ENCODE assay signal across 33 mouse cellular contexts in the genomic region with DNA sequence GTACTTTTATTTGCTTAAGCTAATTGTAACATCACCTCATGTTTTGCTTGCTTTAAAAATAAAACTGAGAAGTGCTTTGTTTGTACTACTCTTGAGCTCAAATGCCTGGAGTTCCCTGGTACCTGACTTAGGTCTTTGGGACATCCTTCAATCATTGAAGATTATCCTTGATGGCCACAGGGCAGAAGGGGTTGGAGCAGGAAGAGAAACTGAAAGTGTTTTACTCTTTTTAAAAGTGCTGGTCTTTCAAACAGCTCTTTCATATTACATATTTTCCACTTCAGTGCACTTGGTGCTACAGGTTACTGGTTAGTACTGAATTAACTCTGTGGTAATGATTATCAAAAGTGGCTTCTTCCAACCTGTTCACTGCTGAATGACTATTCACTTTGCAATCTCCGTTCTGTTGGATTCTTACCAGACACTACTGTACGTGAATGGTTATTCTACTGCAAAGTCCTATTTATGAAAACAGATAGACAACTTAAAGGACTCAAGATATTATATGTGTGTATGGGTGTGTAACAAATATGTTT. TPM values are rescaled to one million over a fixed set of nuclear protein-coding genes. Genes with fewer than 3 reads are reported as not detected.
A peak's percentile ranks its signal among the peaks of the same experiment; 100 is the strongest.
DNase-seq lines count a peak whose midpoint lies in the region; ATAC-seq and TF ChIP-seq lines count a peak whose summit lies in the region.
"Had no signal": no experiment of that assay in that cellular context is flagged by ENCODE, and none has a peak within 500 bp of the region (broad histone marks: within the 10 kb centered on the region; RNA-seq: fewer than 3 reads in every experiment).

No protein-coding gene starts in this region.

- WGBS in kidney, adult 2 months, result 41% methylated on average over 2 of the region's 2 CpGs
- WGBS in kidney, embryonic 14.5 days, result 67% methylated on average over 2 of the region's 2 CpGs
- WGBS in lung, postnatal 0 days, result 60% methylated on average over 2 of the region's 2 CpGs
- WGBS in heart, embryonic 12.5 days, result 84% methylated on average over 2 of the region's 2 CpGs
- 68% methylated on average over 2 of the region's 2 CpGs for WGBS in liver, embryonic 12.5 days (ENCODE audit: insufficient replicate concordance)

- no peak overlapping the region for H3K9ac ChIP-seq in kidney, embryonic 14.5 days (ENCODE audit: low read depth, low read length)
- no peak overlapping the region for H3K9ac ChIP-seq in lung, postnatal 0 days (replicated peaks; ENCODE audit: low read depth)
- no peak overlapping the region for H3K9ac ChIP-seq in heart, embryonic 12.5 days
- H3K9ac ChIP-seq in liver, embryonic 12.5 days, result no peak overlapping the region
- H3K9ac ChIP-seq: heart, embryonic 13.5 days; hindbrain, embryonic 15.5 days; intestine, embryonic 15.5 days; limb, embryonic 15.5 days; liver, embryonic 14.5 days; lung, embryonic 14.5 days; midbrain, embryonic 12.5 days; neural tube, embryonic 12.5 days had no signal

- TF ChIP-seq POLR2A in kidney, adult 2 months (IDR thresholded peaks at IDR 0.05; ENCODE audit: low read depth, low read length), result no peak

- TF ChIP-seq EP300 in lung, postnatal 0 days (IDR thresholded peaks at IDR 0.05), result 0 out of 2 replicates have a peak, but pooled peaks have one; percentile 11

- no peaks in the 10 kb centered on the region for H3K9me3 ChIP-seq in kidney, embryonic 14.5 days (ENCODE audit: control insufficient read depth, low read length)
- no peaks in the 10 kb centered on the region for H3K9me3 ChIP-seq in lung, postnatal 0 days (ENCODE audit: low read length)
- no peaks in the 10 kb centered on the region for H3K9me3 ChIP-seq in heart, embryonic 12.5 days (replicated peaks)
- H3K9me3 ChIP-seq in liver, embryonic 12.5 days (replicated peaks), result no peaks in the 10 kb centered on the region
- H3K9me3 ChIP-seq: heart, embryonic 13.5 days; hindbrain, embryonic 10.5 days; hindbrain, embryonic 15.5 days; intestine, embryonic 15.5 days; limb, embryonic 10.5 days; limb, embryonic 15.5 days; megakaryocyte, embryonic 14.5 days; midbrain, embryonic 12.5 days; neural tube, embryonic 12.5 days had no signal

- no peak overlapping the region for H3K4me2 ChIP-seq in kidney, embryonic 14.5 days (replicated peaks; ENCODE audit: low read depth, low read length)
- no peak overlapping the region for H3K4me2 ChIP-seq in lung, postnatal 0 days (replicated peaks; ENCODE audit: low read depth, low read length)
- no peak overlapping the region for H3K4me2 ChIP-seq in heart, embryonic 12.5 days
- no peak overlapping the region for H3K4me2 ChIP-seq in liver, embryonic 12.5 days
- H3K4me2 ChIP-seq: heart, embryonic 13.5 days; hindbrain, embryonic 15.5 days; intestine, embryonic 15.5 days; limb, embryonic 15.5 days; lung, embryonic 14.5 days; midbrain, embryonic 12.5 days; neural tube, embryonic 12.5 days had no signal

- no peaks in the 10 kb centered on the region for H3K27me3 ChIP-seq in kidney, adult 2 months (replicated peaks; ENCODE audit: control insufficient read depth, insufficient read depth, low read length)
- H3K27me3 ChIP-seq in kidney, embryonic 14.5 days (ENCODE audit: control insufficient read depth, insufficient read depth, low read length), result no peaks in the 10 kb centered on the region
- H3K27me3 ChIP-seq in lung, postnatal 0 days (replicated peaks; ENCODE audit: insufficient read depth, low read length), result no peaks in the 10 kb centered on the region
- H3K27me3 ChIP-seq in heart, embryonic 12.5 days (replicated peaks), result no peaks in the 10 kb centered on the region
- H3K27me3 ChIP-seq in liver, embryonic 12.5 days (replicated peaks), result no peaks in the 10 kb centered on the region
- H3K27me3 ChIP-seq: CH12.LX; heart, embryonic 13.5 days; hindbrain, embryonic 15.5 days; intestine, embryonic 15.5 days; limb, embryonic 15.5 days; megakaryocyte, embryonic 14.5 days; midbrain, embryonic 12.5 days; neural tube, embryonic 12.5 days had no signal

- peak overlapping the region; percentile 56; the same call in 1 of the 2 replicates for H3K27ac ChIP-seq in kidney, adult 2 months (ENCODE audit: insufficient read depth, low read depth, low read length)
- no peak overlapping the region for H3K27ac ChIP-seq in kidney, embryonic 14.5 days (ENCODE audit: low read depth, low read length)
- no peak overlapping the region for H3K27ac ChIP-seq in lung, postnatal 0 days (ENCODE audit: low read length)
- H3K27ac ChIP-seq in heart, embryonic 12.5 days (ENCODE audit: poor library complexity, severe bottlenecking), result no peak overlapping the region
- H3K27ac ChIP-seq in liver, embryonic 12.5 days, result no peak overlapping the region
- H3K27ac ChIP-seq: heart, embryonic 13.5 days; hindbrain, embryonic 10.5 days; hindbrain, embryonic 15.5 days; intestine, embryonic 15.5 days; limb, embryonic 10.5 days; limb, embryonic 15.5 days; liver, embryonic 14.5 days; midbrain, embryonic 12.5 days; neural tube, embryonic 12.5 days had no signal

- no peaks in the 10 kb centered on the region; the same call in 1 of the 2 replicates for H3K4me1 ChIP-seq in kidney, adult 2 months (ENCODE audit: control insufficient read depth, insufficient read depth, low read length)
- H3K4me1 ChIP-seq in kidney, embryonic 14.5 days (ENCODE audit: control insufficient read depth, insufficient read depth, low read length), result no peaks in the 10 kb centered on the region
- no peaks in the 10 kb centered on the region for H3K4me1 ChIP-seq in lung, postnatal 0 days (ENCODE audit: insufficient read depth, low read depth, low read length)
- no peaks in the 10 kb centered on the region for H3K4me1 ChIP-seq in heart, embryonic 12.5 days (replicated peaks)
- H3K4me1 ChIP-seq in liver, embryonic 12.5 days, result no peaks in the 10 kb centered on the region
- H3K4me1 ChIP-seq: heart, embryonic 13.5 days; hindbrain, embryonic 10.5 days; hindbrain, embryonic 15.5 days; intestine, embryonic 15.5 days; limb, embryonic 10.5 days; limb, embryonic 15.5 days; megakaryocyte, embryonic 14.5 days; midbrain, embryonic 12.5 days; neural tube, embryonic 12.5 days had no signal

- no peak for TF ChIP-seq CTCF in kidney, adult 2 months (conservative IDR thresholded peaks at IDR 0.05; ENCODE audit: insufficient read depth, insufficient read length, low read depth, low read length)
- TF ChIP-seq CTCF in lung, postnatal 0 days (IDR thresholded peaks at IDR 0.05), result no peak

- no peaks in the 10 kb centered on the region for H3K36me3 ChIP-seq in kidney, adult 2 months (ENCODE audit: control insufficient read depth, insufficient read depth, low read length)
- H3K36me3 ChIP-seq in kidney, embryonic 14.5 days (ENCODE audit: control insufficient read depth, insufficient read depth, low read length), result no peaks in the 10 kb centered on the region
- H3K36me3 ChIP-seq in lung, postnatal 0 days (ENCODE audit: insufficient read depth, low read length), result no peaks in the 10 kb centered on the region
- H3K36me3 ChIP-seq in heart, embryonic 12.5 days, result no peaks in the 10 kb centered on the region
- H3K36me3 ChIP-seq in liver, embryonic 12.5 days, result no peaks in the 10 kb centered on the region
- H3K36me3 ChIP-seq: heart, embryonic 13.5 days; hindbrain, embryonic 10.5 days; hindbrain, embryonic 15.5 days; intestine, embryonic 15.5 days; limb, embryonic 10.5 days; limb, embryonic 15.5 days; midbrain, embryonic 12.5 days; neural tube, embryonic 12.5 days had no signal

- no peak overlapping the region for H3K4me3 ChIP-seq in kidney, adult 2 months (ENCODE audit: insufficient read depth, low read depth, low read length)
- no peak overlapping the region for H3K4me3 ChIP-seq in kidney, embryonic 14.5 days (ENCODE audit: low read length)
- H3K4me3 ChIP-seq in lung, postnatal 0 days (ENCODE audit: low read depth, low read length), result no peak overlapping the region
- no peak overlapping the region for H3K4me3 ChIP-seq in heart, embryonic 12.5 days
- no peak overlapping the region for H3K4me3 ChIP-seq in liver, embryonic 12.5 days
- H3K4me3 ChIP-seq: heart, embryonic 13.5 days; hindbrain, embryonic 10.5 days; hindbrain, embryonic 15.5 days; intestine, embryonic 15.5 days; limb, embryonic 10.5 days; limb, embryonic 15.5 days; megakaryocyte, embryonic 14.5 days; midbrain, embryonic 12.5 days; myocyte; neural tube, embryonic 12.5 days had no signal

- DNase-seq in kidney, adult 2 months, result peak; percentile 59
- DNase-seq in lung, postnatal 0 days (ENCODE audit: low spot score), result no peak
- no peak for DNase-seq in lung, adult 18-20 months
- DNase-seq: adrenal gland, postnatal 10 days; cerebellum, adult 11 months; cerebellum, adult 9-10 months; cerebellum, postnatal 36 days; gastrocnemius, postnatal 14 days; heart, adult 18-20 months; heart, postnatal 10 days; kidney, postnatal 10 days; layer of hippocampus, postnatal 36 days; lung, postnatal 36 days; thymus, postnatal 14 days had no signal

- no peak for ATAC-seq in kidney, embryonic 14.5 days (ENCODE audit: low FRiP score, low TSS enrichment)
- no peak for ATAC-seq in lung, postnatal 0 days
- peak; percentile 33 for ATAC-seq in activated CD4-positive, CD25-positive, alpha-beta regulatory T cell, adult 4 months
- peak; percentile 52 for ATAC-seq in neutrophil, adult 5-6 weeks (ENCODE audit: extremely low read depth, insufficient number of reproducible peaks, low FRiP score, poor library complexity, severe bottlenecking)
- ATAC-seq in heart, embryonic 12.5 days (ENCODE audit: insufficient number of reproducible peaks, low FRiP score), result no peak
- no peak for ATAC-seq in liver, embryonic 12.5 days
- ATAC-seq: forebrain, embryonic 14.5 days; intestine, embryonic 15.5 days had no signal

RNA-seq across cellular contexts. Expression of gene Fabp7, which starts 29.4 kb away (rescaled TPM):
- 3.9 and 6.5 TPM in 2 replicates for polyA plus RNA-seq in kidney, adult 2 months (2012; rRNA removed)
- polyA plus RNA-seq in kidney, embryonic 14.5 days (2014; fragmentation: Nextera tagmentation; extraction: Ambion mirVana), result 5.9 and 7.3 TPM in 2 replicates
- 8.6 and 12.9 TPM in 2 replicates for polyA plus RNA-seq in lung, postnatal 0 days (2015; fragmentation: Nextera tagmentation; extraction: Ambion mirVana)
- not detected for polyA plus RNA-seq in activated CD4-positive, CD25-positive, alpha-beta regulatory T cell, adult 4 months (2017; shearing (Covaris generic))
- total RNA-seq in neutrophil, adult 5-6 weeks (2017), result not detected in 2 replicates
- polyA plus RNA-seq in heart, embryonic 12.5 days (2016; fragmentation: Nextera tagmentation; extraction: Ambion mirVana), result 1.8 and 3.9 TPM in 2 replicates
- 0.98 and 1.4 TPM in 2 replicates for polyA plus RNA-seq in liver, embryonic 12.5 days (2016; fragmentation: Nextera tagmentation; extraction: Ambion mirVana)
- total RNA-seq: CH12.LX had no signal

RNA-seq across cellular contexts. Expression of gene Smpdl3a, which starts 38.9 kb away (rescaled TPM):
- 395 and 466 TPM in 2 replicates for polyA plus RNA-seq in kidney, adult 2 months (2012; rRNA removed)
- 16.7 and 19.3 TPM in 2 replicates for polyA plus RNA-seq in kidney, embryonic 14.5 days (2014; fragmentation: Nextera tagmentation; extraction: Ambion mirVana)
- polyA plus RNA-seq in lung, postnatal 0 days (2015; fragmentation: Nextera tagmentation; extraction: Ambion mirVana), result 92.6 and 95.3 TPM in 2 replicates
- polyA plus RNA-seq in activated CD4-positive, CD25-positive, alpha-beta regulatory T cell, adult 4 months (2017; shearing (Covaris generic)), result 100 to 1,000 TPM; 146 TPM
- total RNA-seq in neutrophil, adult 5-6 weeks (2017), result 57.8 and 62.9 TPM in 2 replicates
- polyA plus RNA-seq in heart, embryonic 12.5 days (2016; fragmentation: Nextera tagmentation; extraction: Ambion mirVana), result 25.2 and 26.4 TPM in 2 replicates
- polyA plus RNA-seq in liver, embryonic 12.5 days (2016; fragmentation: Nextera tagmentation; extraction: Ambion mirVana), result 10.8 TPM in 2 replicates
- total RNA-seq: CH12.LX had no signal

Comparison
In these comparisons a context has a peak if more than half of its experiments do, and no peak if none do; other contexts are left out.
1. ATAC-seq: peak in activated CD4-positive, CD25-positive, alpha-beta regulatory T cell, adult 4 months (single experiment) and neutrophil, adult 5-6 weeks (single experiment); none in kidney, embryonic 14.5 days (single experiment), lung, postnatal 0 days (single experiment), heart, embryonic 12.5 days (single experiment) and liver, embryonic 12.5 days (single experiment).